Mouse (Mus musculus): Measurements from ENCODE around the gene Rtl6.

- TF ChIP-seq POLR2A (IDR thresholded peaks at IDR 0.05; ENCODE audit: insufficient read depth, low read depth, low read length): no peak
- TF ChIP-seq CTCF (IDR thresholded peaks at IDR 0.05; ENCODE audit: insufficient read depth, low read depth, low read length): no peak
Measured at GRCm38 (mm10) chr15:84537117-84537516, 20.5 kb downstream of the Rtl6 start.

All from olfactory bulb, adult 2 months (tissue).